Mouse (Mus musculus) MEL-GATA-1-ER (cell line): Measurements from ENCODE around the gene Fxyd4.

Source experiments
- DNase-seq: peaks from one replicate; pipeline ENCODE4 v3.0.0-alpha.2; 2012; ENCODE audit warnings: low read depth; ENCODE audit errors: extremely low read depth

Gene Fxyd4

DNA sequence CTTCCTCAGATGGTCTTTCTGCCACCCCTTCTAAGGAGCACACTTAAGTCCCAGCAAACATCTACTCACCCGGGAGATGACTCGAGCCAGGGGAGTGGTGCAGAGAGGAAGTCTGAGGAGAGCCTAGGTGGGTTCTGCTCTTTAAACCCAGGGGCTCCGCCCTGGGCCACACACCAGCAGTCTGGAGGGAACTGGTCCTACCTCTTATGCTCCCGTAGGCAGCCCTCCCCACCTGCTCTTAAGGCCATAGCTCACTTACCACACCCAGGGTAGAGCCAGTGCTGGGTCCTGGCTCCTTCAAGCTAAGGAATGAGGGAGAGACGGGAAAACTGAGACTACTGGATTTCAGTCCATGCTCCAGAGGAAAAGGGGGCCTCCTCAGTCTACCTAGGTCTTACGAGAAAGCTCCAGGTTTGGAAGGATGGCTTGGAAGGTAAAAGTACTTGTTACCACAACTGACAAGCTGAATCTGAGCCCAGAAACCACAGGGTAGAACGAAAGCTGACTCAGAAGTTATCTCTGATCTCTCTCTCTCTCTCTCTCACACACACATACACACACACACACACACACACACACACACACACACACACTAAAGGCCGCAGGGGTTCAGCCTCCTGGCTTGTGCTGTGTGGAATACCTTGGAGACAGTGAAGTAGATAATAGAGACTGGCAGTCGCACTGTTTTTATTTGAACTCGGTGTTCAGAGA lies at the start of gene Fxyd4:
TSS of gene Fxyd4 (minus strand) at position 471 of the 711 bp plus-strand sequence.
- DNase-seq, result no peak

- no peak for DNase-seq
Observed at GRCm38 (mm10) chr6:117987173-117987572, 49.7 kb upstream of the Fxyd4 start.

DNA sequence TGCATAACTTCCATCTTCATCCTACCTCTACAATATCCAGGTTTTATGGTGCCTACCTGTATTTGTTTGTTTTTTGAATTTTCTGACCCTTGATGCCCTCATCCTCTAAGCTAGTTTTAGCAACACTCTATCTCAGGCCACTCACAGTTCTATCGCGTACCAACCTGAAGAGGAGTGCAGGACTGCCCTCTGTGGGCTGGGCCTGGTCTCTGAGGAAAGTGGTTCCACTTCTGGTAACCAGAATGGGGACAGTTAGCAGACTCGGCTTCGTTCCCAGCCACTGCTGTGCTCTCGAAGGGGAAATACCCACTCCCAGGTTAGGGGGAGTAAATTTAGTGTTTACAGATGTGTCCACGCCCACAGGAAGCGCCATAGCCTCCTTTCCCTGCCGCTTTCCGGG lies 29.2 kb upstream of the Fxyd4 start:
- DNase-seq, result no peak

- no peak for DNase-seq
Observed at GRCm38 (mm10) chr6:117963201-117963600, 25.7 kb upstream of the Fxyd4 start.

GRCm38 (mm10) chr6:117956851-117957501 lies 19.5 kb upstream of the Fxyd4 start:
- no peak for DNase-seq

DNA sequence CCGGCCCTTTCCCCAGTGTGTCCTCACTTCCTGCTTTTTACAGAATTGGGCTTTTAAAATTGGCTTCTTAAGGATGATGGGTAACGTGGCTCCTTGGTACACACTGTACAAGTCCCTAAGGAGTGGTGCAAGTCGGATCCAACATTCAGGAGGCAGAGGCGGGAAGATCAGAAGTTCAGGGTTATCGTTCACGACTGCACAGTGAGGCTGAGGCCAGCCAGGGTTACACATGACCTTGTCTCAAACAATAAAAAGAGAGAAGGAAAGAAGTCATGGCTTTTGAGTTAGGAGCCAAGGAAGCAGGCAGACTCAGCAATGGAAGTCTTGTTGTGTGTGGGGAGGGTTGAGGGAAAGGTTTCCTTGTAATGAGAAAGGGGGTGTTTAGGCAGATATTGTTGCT lies 18.7 kb upstream of the Fxyd4 start:
- DNase-seq, result no peak

GRCm38 (mm10) chr6:117952330-117952729 lies 14.8 kb upstream of the Fxyd4 start:
- DNase-seq, result no peak

DNA sequence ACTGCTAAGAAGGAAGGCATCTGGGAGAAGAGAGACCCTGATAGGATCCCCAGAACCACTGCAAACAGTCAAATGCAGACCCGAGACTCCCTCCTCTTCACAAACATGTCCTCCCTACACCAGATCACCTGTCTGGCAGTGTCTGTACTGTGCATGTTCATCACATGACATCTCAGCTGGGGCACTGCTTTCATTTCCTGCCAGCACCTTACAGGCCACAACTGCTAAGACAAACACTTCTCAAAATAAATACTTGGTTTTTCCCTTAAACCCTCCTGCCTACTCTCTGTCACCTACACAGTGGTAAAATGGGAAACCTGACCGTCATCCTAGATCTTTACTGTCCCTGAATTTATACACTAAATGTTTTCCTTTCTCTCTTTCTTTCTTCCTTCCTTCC lies 6.4 kb upstream of the Fxyd4 start:
- no peak for DNase-seq

DNA sequence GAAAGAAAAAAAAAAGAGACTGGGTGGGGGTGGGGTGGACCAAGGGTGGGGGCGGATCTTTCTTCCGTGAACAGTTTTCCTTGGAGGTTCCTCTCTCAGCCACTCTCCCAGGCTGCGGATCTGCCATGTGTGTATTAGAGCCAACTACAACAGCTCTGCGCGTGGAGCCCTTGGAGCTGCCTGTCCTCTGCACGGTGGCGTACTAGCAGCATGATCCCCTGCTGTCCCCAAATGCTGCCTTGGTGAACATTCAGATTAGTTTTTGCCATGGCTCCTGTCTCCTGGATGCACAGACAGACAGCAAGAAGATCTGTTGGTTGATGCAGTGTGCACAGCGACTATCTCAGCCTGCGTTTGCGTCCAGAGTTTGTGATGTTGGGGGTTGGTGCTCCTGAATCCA lies 5.3 kb upstream of the Fxyd4 start:
- no peak for DNase-seq

DNA sequence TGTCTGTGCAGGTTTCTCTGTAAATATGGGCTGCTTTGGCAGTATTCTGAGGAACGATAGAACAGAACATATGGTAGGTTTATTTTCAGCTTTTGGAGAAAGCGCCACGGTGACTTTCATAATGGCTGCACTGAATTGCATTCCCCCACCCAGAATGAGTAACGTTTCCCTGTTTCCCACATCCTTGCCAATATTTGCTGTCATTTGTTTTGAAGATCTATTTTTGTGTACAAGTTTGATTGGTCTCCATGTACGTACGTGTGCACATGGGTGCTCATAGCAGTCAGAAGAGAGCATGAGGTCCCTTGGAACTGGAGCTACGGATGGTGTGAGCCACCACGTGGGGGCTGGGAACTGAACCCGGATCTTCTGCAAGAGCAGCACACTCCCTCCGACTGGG lies 1.5 kb upstream of the Fxyd4 start:
- DNase-seq, result no peak

GRCm38 (mm10) chr6:117935681-117936612 lies 1.5 kb downstream of the Fxyd4 start:
- no peak for DNase-seq

DNA sequence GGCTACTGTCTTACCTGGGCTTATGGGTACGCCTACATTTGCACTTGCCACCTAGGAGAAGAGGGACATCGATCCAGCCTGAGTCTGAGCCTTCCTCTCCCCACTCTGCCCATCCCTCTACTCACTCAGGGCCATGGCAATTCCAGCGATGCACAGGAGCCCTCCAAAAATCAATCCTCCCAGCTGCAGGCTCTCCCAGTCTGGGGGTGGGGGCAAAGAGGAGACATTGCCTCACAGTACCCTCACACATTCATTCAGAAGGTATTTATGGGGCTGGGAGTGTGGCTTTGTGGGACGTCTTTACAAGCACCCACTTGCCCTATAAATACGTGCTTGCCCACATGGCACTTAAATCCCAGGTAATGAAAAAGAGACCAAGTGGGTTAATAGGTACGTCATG lies 3.2 kb downstream of the Fxyd4 start:
- DNase-seq, result no peak

DNA sequence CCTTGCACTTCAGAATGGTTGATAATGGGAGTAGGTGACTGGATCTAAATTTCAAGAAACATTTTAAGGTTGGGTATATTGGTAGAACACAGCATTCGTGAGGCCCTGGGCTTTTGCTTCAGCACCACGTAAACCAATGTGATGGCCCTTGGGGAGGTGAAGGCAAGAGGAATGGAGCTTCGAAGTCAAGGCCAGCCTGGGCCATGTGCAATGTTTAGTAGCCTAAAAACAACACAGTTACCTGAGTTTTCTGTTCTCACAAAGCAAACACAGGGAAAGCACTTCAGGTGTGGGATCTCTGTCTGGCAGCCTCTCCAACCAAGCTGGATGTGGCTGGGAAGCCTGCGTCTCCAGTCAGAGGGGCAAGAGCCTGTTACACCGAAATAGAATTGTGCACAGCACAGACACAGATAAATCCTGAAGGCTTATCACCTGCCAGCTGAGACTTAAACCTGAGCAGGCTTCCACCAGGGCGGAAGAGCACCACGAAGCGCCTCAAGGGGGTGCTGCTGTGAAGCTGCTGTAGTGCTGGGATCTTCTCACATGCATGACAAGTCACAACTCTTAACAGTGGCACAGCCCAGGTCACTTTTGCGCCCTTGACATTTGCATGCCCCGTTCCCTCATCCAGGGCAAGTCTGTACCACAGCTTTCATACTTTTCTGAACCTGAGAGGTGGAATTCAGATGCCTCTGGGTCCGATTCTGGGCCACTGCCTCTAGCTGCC lies 5.0 kb downstream of the Fxyd4 start:
- DNase-seq, result no peak

GRCm38 (mm10) chr6:117929945-117930655 lies 7.4 kb downstream of the Fxyd4 start:
- no peak for DNase-seq

DNA sequence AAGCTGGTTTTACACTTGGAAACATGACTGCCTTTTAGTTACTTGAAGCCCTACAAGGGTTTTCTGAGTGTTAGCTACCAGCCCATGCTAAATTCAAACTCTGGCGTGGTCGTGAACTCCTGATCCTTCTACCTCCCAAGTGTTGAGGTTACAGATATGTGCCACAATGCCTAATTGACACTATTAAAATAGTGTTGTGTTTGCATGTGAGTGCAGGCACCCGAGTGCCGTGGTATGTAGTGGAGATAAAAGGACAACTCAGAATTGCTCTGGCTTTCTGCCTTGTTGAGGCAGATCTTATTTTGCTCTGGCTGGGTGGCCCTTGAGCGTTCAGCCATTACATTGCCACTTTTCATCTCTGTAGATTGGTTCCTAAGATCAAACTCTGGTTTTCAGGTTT lies 8.7 kb downstream of the Fxyd4 start:
- DNase-seq, result no peak

DNA sequence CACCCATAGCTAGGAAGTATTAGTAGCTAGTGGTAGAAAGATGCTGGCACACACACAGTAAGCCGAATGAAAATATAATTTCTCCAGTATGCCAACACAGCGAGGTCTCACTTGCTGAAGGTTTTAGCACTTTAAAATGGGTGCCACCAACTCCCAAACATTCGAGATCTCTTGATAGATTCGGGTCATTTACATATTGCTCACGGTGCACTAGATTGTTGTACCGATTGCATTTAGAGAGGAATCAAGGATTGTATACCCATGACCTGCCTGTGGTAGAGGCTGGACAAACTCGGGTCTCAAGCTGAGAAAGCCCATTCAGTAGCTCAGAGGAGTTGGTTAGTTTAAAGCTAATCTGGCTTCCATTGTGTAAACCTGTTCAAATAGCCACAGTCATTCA lies 9.5 kb downstream of the Fxyd4 start:
- DNase-seq, result no peak

- DNase-seq, result no peak
Observed at GRCm38 (mm10) chr6:117926871-117927491, 10.5 kb downstream of the Fxyd4 start.

DNA sequence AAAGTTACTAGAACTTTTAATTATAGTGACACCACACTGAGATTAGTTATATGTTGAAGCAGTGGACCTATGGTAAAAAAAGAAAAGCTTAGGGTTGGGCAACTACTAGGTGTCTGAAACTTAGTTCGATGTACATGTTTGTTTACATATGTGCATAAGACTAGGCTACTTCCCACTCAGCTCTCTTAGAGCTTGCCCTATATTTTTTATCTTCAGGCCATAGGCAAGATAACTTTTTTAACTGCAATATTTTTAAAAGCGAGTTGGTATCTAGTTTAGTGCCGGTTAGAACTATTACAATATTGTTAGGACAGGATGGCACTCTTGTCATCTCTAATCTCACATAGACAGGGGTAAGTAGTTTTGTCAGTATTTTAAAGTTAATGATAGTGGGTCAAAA lies 15.5 kb downstream of the Fxyd4 start:
- DNase-seq, result no peak

DNA sequence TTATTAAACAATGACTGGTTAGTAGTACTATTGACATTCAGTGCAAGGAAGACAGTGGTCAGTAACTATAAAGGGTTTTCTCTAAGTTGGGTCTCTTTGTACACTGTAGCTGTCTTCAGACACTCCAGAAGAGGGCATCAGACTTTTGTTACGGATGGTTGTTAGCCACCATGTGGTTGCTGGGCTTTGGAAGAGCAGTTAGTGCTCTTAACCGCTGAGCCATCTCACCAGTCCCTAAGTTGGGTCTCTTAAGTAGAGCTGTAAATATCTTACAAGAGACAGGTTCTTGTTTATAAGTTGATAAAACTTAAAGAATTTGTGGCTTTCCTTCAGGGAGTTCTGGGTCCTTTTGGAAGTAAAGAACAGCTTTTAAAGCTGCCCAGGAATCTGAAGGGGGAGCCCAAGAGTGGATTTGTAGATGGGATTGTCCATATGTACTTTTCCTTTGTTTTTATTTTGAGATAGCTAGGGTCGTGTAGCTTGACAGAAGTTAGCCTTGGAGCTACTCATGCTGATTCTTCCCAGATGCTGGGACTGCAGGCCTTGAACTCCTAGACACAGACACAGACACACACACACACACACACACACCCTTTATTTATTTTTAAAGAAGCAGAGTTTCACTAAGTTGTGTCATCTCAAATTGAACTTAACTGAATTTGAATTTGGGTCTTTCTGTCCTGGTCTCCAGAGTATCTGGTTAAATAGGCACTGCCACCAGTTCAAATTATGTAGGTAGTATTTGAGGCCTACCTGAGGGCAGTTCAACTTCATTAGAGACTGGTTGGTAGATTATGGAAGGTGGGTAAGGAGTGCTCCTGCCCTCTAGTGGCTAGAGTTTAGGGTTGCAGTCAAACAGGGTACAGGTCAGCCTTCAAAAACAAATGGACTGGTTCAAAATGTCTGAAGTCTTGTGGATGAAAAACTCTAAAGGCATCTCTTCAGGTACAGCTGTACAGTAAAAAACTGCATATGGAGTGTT lies 16.5 kb downstream of the Fxyd4 start:
- DNase-seq, result no peak
